Mouse (Mus musculus): Measurements from ENCODE around the gene Tsen2.
A peak's percentile ranks its signal among the peaks of the same experiment; 100 is the strongest.

DNA sequence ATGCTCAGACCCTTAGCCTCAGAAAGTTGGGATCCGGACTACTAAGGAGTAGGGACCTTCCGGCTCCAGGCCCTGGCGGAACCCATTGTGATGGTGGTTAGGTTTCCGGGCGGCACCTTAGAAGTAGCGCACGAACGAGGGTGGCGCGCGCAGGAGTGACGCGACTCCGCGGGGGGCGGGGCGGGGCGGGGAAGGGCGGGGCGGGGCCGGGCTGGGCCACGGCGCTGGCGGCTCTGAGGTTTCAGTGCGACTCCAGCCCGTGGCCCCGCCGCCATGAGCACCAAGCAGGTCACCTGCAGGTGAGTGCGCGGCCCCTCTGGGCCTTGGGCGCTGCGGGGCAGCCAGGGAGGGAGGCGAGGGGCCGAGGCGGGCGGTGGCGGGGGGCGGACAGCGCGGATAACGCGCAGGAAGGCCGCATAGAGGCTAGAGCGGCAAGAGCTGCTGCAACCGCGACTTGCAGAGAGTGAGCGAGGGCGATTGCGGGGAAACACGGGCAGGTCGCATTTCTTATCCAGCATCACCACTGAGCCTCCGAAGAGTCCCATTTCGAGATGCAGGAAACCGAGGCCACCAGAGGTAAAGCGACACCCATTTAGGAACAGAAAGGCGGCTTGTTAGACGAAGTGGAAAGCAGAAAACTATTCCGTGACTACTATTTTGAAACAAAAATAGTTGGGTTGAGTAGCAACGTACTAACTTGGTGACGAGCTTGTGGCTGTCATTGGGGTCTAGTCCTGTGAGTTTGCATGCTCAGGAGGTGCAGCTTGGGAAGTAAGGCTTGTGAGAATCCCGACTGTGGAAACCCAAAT, 57.5 kb downstream of the Tsen2 start, which contains the start of gene Mkrn2:
- no peak for TF ChIP-seq CTCF (IDR thresholded peaks at IDR 0.05; ENCODE audit: extremely low read depth, insufficient read depth, low read length)
- 0 out of 2 replicates have a peak, but pooled peaks have one; percentile 44 for TF ChIP-seq POLR2A (IDR thresholded peaks at IDR 0.05; ENCODE audit: extremely low read depth, insufficient read depth, low read length)
